Mouse (Mus musculus) ES-E14 (cell line): ENCODE results near the gene Nup107. TPM values are rescaled to one million over a fixed set of nuclear protein-coding genes. Genes with fewer than 3 reads are reported as not detected.
"Not testable (repeated sequence)": the region's sequence is repeated elsewhere in the genome, so short reads cannot be mapped to it uniquely, and the experiment has no call there.

Source experiments
- DNase-seq: peaks from one replicate; pipeline ENCODE4 v3.0.0-alpha.2; 2013; ENCODE audit warnings: low read depth, low spot score
- H3K27ac ChIP-seq: 2 replicates; pipeline ENCODE4 v1.5.1; 2012; ENCODE audit warnings: low read depth, mild to moderate bottlenecking, low read length, moderate library complexity, mixed read lengths; ENCODE audit not compliant: poor library complexity, insufficient read depth, severe bottlenecking
- H3K36me3 ChIP-seq: 2 replicates; pipeline ENCODE4 v1.6.1; 2012; ENCODE audit warnings: mild to moderate bottlenecking, low read length, moderate library complexity, mixed read lengths; ENCODE audit not compliant: control insufficient read depth, poor library complexity, insufficient read depth, severe bottlenecking
- H3K4me1 ChIP-seq, 2 experiments: fragments of 150-350 bp in 1 of 2; sonication (generic) in 1 of 2; 2 replicates each; pipeline ENCODE4 v1.6.1; 2012; ENCODE audit warnings: low read length in 2 of 2, mild to moderate bottlenecking in 1 of 2, mixed read lengths in 1 of 2; ENCODE audit not compliant: control insufficient read depth in 2 of 2, insufficient read depth in 2 of 2, poor library complexity in 1 of 2
- H3K4me3 ChIP-seq, 2 experiments: fragments of 150-350 bp in 1 of 2; sonication (generic) in 1 of 2; 2 replicates each; pipeline ENCODE4 v1.5.1; 2012; ENCODE audit warnings: low read length in 2 of 2, low read depth in 1 of 2, mild to moderate bottlenecking in 1 of 2, mixed read lengths in 1 of 2; ENCODE audit not compliant: insufficient read depth in 1 of 2, poor library complexity in 1 of 2, severe bottlenecking in 1 of 2
- H3K9ac ChIP-seq: 2 replicates; pipeline ENCODE4 v1.6.1; 2012; ENCODE audit warnings: low read depth, mild to moderate bottlenecking, low read length, mixed read lengths; ENCODE audit not compliant: poor library complexity, insufficient read depth, severe bottlenecking
- H3K9me3 ChIP-seq: fragments of 150-350 bp; sonication (generic); 2 replicates; pipeline ENCODE4 v1.6.1; 2012; ENCODE audit warnings: low read depth, mild to moderate bottlenecking, low read length; ENCODE audit not compliant: control insufficient read depth, insufficient read depth
- CHD2 ChIP-seq: IDR thresholded peaks from 2 replicates; pipeline ENCODE4 v1.6.1; 2014; ENCODE audit warnings: mild to moderate bottlenecking, low read depth, low read length, inconsistent platforms
- HCFC1 ChIP-seq: IDR thresholded peaks from 2 replicates; pipeline ENCODE4 v1.6.1; 2012; ENCODE audit warnings: low read length, inconsistent platforms, borderline replicate concordance; ENCODE audit not compliant: insufficient read depth
- MAFK ChIP-seq: IDR thresholded peaks from 2 replicates; pipeline ENCODE4 v1.6.1; 2014; ENCODE audit warnings: mild to moderate bottlenecking, low read depth, low read length, inconsistent platforms; ENCODE audit not compliant: insufficient read depth
- ZC3H11A ChIP-seq: IDR thresholded peaks from 2 replicates; pipeline ENCODE4 v1.6.1; 2012; ENCODE audit warnings: low read depth, mild to moderate bottlenecking, inconsistent platforms, low read length, borderline replicate concordance
- ZNF384 ChIP-seq: IDR thresholded peaks from 2 replicates; pipeline ENCODE4 v1.6.1; 2012; ENCODE audit warnings: low read depth, low read length, inconsistent platforms
- in situ Hi-C, 2 experiments: fragments of 600-800 bp; cut with MboI; formaldehyde crosslinking; loops; one replicate each; pipeline ENCODE4 v1.15.1; 2025; ENCODE audit warnings: low sequenced_read_pairs in 2 of 2, inconsistent platforms in 1 of 2; ENCODE audit not compliant: unreplicated experiment in 2 of 2
- total RNA-seq: library from RNA; depleted of rRNA; stranded (reverse); fragments of 300-350 nt; gene quantifications from 2 replicates; pipeline ENCODE4 v1.2.3, GENCODE M21; 2012

Gene Nup107
- total RNA-seq, 1 experiment: 80.8 TPM

- TF ChIP-seq MAFK (no peak), HCFC1 (no peak), ZC3H11A (no peak), ZNF384 (no peak), CHD2 (no peak)
- peaks cover 36% of the 10 kb centered on the region for H3K36me3 ChIP-seq
- DNase-seq: no peak
- H3K9ac ChIP-seq: no peak overlapping the region
- H3K4me3 ChIP-seq: no peak overlapping the region
- no peak overlapping the region for H3K27ac ChIP-seq
- in situ Hi-C loops: no loop called here
- H3K9me3 ChIP-seq: no peaks in the 10 kb centered on the region
- H3K4me1 ChIP-seq: no peaks in the 10 kb centered on the region
Observed at GRCm38 (mm10) chr10:117704964-117705335, 87.6 kb downstream of the Nup107 start.

- H3K4me1 ChIP-seq, H3K9me3 ChIP-seq, DNase-seq, H3K4me3 ChIP-seq, H3K9ac ChIP-seq, in situ Hi-C loops, H3K27ac ChIP-seq: not testable (repeated sequence)
- peaks cover 39% of the 10 kb centered on the region for H3K36me3 ChIP-seq
Observed at GRCm38 (mm10) chr10:117704314-117704963, 88.1 kb downstream of the Nup107 start.

- in situ Hi-C loops: no loop called here
- Histone ChIP-seq H3K9ac (no peak overlapping the region), H3K4me1 (no peaks in the 10 kb centered on the region), H3K27ac (no peak overlapping the region), H3K9me3 (no peaks in the 10 kb centered on the region), H3K4me3 (no peak overlapping the region), H3K36me3 (peaks cover 37% of the 10 kb centered on the region)
- DNase-seq: no peak
- TF ChIP-seq MAFK (no peak), ZC3H11A (no peak)
Observed at GRCm38 (mm10) chr10:117703506-117703905, 89.0 kb downstream of the Nup107 start.

GRCm38 (mm10) chr10:117702024-117702833 is 90.3 kb downstream of the Nup107 start:
- TF ChIP-seq CHD2: no peak
- no peak for TF ChIP-seq HCFC1
- TF ChIP-seq ZC3H11A: no peak
- no peak for TF ChIP-seq ZNF384
- no peak for TF ChIP-seq MAFK
- H3K27ac ChIP-seq: no peak overlapping the region
- peaks cover 44% of the 10 kb centered on the region for H3K36me3 ChIP-seq
- no peak overlapping the region for H3K9ac ChIP-seq
- in situ Hi-C loops: no loop called here
- H3K9me3 ChIP-seq: no peaks in the 10 kb centered on the region
- H3K4me3 ChIP-seq: no peak overlapping the region
- no peak for DNase-seq
- peaks cover 0 to 2% of the 10 kb centered on the region in 2 experiments; a peak in 1 of 4 replicates for H3K4me1 ChIP-seq
